Mouse (Mus musculus) lung, postnatal 0 days (tissue): ENCODE data around the gene Mrpl54.

Source experiments
- CTCF ChIP-seq: IDR thresholded peaks from 2 replicates; pipeline ENCODE4 v1.5.1; 2016; ENCODE audit warnings: antibody characterized with exemption, mild to moderate bottlenecking
- EP300 ChIP-seq: IDR thresholded peaks from 2 replicates; pipeline ENCODE4 v1.6.1; 2016; ENCODE audit warnings: antibody characterized with exemption, mild to moderate bottlenecking, control low read depth

GRCm38 (mm10) chr10:81245166-81245565 lies 21.6 kb downstream of the Mrpl54 start:
- TF ChIP-seq CTCF (no peak), EP300 (no peak)
